Mouse (Mus musculus): ENCODE data around the gene Wfdc5.
"Not testable (repeated sequence)": the region's sequence is repeated elsewhere in the genome, so short reads cannot be mapped to it uniquely, and the experiment has no call there.

Gene Wfdc5

DNA sequence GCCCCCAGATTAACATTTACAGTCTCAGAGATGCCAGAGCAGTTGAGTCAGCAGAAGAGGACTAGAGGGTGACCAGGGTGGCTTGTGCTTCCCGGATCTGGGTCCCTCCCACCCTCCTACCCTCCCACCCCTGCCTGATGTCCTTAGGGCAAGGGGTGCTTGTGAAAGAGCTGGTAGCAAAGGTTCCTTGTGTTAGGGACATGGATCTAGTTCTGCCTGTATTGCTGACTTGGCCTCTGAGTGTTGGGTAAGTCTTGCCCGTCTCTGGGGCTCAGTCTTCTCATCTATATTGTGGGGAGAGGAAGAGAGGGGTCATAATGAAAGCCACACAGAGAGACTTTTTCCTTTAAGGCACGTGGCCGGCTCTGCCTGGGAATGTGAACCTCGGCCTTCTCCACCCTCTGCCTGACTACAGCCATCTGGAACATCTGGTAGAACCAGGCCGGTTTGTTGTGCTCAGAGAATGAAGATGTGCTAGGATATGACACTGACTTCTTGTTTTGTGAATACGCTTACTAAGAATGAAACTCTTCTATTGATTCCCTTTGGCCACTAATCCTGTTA is at the start of gene Wfdc5:
Wfdc5 (minus strand) TSS at position 51 of the 564 bp plus-strand sequence.
- peak; percentile 29 for DNase-seq (ENCODE audit: low spot score)

DNA sequence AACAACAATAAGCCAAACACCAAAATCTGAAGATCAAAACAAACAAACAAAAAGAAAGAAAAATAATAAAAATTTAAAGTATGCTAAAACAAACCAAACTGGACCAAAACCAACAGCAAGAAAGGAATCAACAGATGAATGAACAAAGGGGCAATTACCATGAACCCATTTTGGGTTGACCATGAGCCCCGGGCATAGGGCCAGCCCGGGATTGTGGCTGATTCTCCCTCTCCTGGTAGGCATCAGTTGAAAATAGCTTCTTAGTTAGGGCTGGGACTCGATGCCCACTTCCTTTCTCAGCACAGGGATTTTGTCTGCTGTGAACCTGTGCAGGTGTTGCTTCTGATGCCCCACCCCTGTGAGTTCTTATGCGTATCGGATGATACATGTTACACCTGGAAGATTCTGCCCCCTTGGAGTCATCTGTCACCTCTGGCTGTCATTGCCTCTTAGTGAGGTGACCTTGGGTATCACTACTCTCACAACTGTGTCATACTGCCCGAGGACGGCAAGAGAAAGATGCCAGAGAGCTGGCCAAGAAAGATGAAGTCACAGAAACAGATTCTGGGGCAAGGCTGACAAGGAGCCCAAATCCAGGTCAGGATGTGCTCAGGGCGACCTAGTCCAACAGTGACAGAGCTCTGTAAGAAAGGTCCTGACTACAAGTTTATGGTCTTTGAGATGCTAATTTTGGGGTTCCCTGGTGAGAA is 46.0 kb upstream of the Wfdc5 start:
- no peak for DNase-seq (ENCODE audit: low spot score)

DNA sequence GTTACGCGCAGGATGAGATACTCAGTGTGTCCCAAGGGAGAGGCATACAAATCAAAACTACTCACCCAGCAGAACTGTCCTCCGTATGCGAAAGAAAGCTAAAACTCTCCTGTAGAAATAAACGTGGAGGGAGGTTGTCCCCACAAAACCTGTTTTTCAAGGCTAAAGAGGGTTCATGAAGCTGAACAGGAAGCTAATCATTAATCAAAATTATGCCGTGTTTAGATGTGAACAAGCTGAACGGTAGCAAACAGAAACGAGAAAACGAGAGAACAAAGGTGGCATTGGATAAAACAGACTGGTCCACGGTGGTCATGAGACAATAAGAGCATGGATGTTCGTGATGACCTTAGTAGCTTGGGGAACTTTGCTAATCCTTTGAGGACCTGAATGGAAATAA is 39.0 kb upstream of the Wfdc5 start, which contains the start of gene Wfdc15b:
Wfdc15b (minus strand) TSS at position 139 of the 400 bp plus-strand sequence.
- DNase-seq (ENCODE audit: low spot score): no peak

DNA sequence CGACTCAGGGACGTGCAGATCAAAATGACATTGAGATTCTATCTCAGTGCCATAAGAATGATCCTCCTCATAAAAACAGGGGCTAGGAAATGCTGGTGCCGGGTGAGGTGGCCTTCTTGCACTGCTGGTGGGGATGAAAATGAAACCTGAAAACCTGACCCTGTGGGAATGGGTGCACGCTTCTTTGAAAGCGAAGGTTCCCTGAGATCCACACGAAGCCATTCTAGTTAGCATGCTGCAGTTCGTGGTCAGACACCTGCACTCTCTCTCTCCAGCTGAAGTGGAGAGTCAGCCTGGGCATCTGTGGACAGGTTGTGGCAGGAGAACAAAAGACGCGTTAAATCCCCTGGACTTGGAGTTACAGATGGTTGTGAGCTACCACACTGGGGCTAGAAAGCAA is 36.8 kb upstream of the Wfdc5 start:
- DNase-seq (ENCODE audit: low spot score): no peak

DNA sequence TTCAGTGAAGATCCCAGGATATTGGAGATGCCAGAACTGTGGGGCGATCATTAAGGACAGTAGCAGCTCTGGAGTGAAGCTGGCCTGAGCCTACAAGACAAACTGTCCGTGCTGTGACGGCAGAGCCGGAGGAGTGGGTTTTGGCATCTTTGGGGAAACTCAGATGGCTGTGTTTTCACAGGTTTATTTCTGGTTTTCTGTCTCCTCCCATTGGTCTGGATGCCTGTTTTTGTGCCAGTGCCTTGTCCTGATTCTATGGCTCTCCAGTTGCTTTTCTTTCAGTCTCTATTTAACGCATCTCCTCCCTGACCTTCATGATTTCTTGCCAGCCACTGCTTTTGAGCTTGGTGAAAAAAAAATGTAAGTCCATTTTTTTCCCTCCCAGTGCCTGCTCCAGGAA is 30.2 kb upstream of the Wfdc5 start:
- no peak for DNase-seq (ENCODE audit: low spot score)

DNA sequence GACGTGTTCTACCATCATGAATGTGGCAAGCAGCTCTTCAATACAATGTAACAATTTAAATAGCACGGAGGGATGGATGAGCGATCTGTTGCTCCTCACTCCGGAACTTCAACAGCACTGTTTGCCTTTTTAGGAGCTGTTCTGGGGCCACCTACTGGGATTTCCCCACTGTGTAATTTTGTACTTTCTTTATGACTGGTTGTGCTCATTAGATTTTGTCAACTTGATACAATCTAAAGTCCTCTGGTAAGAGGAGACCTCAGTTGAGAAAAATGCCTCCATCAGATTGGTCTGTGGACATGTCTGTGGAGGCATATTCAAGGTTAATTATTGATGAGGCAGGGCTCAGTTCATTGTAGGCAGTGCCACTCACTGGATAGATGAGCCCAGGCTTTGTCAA is 28.4 kb upstream of the Wfdc5 start:
- DNase-seq (ENCODE audit: low spot score): no peak

DNA sequence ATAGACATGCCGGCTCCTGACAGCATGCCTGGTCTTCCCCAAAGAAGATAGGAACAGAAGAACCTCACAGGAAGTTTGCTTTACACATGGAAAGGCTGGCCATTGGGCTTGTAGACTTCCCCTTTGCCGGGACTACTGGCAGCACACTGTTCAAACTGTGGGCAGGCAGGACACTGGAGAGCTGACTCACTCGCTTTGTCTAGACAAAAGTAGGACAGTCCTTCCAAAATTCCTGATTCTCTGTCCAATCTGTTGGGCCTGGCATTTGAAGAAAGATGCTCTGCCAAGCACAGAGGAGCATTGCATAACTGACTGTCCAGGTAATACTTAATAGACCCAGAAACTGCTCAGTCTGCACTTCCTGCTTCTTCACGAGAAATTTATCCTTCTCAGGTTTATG is 24.1 kb upstream of the Wfdc5 start:
- DNase-seq (ENCODE audit: low spot score): no peak

DNA sequence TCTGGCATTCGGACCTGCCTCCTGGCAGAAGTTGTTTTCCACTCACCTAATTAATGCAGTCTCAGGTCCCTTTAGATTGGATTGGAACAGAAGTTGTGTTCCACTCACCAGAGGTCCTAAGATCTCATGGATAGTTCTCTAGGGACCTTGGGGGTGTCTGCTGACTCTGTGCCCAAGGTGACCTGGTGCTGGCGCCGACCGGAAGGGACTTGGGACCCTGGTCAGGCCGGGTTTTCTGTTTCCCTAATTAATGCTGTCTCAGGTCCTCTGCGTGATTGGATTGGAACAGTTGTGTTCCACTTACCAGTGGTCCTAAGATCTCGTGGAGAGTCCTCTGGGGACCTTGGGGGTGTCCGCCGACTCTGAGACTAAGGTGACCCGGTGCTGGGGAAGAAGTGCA is 23.5 kb upstream of the Wfdc5 start:
- DNase-seq (ENCODE audit: low spot score): not testable (repeated sequence)

DNA sequence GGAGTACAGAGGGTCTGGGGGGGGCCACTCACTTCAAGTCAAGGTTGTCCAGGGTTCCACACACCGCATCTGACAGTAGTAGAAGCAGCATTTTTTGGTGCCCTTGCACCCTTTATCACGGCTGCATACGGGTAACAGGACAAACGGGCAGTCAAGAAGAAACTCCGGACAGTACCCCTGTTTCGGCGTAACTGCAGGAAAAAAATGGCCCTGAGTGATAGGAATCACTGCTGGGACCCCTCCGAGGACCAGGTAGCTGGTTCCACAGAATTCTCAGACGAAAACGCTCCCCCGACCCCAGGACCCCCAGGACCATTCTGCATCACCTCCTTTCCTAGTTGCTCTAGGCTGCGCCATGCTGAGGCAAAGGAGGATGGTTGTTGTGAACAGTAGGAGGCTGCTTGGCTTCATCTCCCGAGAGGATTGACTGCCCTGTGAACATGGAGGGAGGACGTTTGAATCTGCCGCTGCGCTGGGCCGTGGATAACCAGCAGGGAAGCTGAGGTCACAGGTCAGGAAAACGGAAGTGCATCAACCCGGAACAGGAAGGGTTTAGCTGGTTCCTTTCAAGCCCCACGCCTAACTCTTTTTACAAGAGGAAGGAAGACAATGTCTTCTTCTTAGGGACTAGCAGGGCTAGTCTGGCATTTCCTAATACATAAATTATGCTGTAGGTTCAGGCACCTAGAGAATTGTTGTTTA is 17.2 kb upstream of the Wfdc5 start, which contains the start of gene Wfdc15a:
Wfdc15a (minus strand) TSS at position 505 of the 702 bp plus-strand sequence.
- DNase-seq (ENCODE audit: low spot score): no peak

DNA sequence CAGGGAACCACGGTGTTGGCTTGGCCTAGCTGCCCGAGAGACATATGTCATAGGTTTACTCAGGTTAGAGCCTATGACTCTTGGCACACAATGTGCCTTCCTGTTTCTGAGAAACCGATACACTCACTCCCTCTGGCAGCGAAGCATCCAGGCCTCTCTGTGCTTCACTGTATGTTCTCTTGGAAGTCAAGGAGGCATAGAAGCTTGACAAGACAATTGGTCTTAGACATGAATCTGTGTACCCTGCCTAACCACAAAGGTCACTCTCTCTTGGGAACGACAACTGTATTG is 14.1 kb upstream of the Wfdc5 start:
- no peak for DNase-seq (ENCODE audit: low spot score)

DNA sequence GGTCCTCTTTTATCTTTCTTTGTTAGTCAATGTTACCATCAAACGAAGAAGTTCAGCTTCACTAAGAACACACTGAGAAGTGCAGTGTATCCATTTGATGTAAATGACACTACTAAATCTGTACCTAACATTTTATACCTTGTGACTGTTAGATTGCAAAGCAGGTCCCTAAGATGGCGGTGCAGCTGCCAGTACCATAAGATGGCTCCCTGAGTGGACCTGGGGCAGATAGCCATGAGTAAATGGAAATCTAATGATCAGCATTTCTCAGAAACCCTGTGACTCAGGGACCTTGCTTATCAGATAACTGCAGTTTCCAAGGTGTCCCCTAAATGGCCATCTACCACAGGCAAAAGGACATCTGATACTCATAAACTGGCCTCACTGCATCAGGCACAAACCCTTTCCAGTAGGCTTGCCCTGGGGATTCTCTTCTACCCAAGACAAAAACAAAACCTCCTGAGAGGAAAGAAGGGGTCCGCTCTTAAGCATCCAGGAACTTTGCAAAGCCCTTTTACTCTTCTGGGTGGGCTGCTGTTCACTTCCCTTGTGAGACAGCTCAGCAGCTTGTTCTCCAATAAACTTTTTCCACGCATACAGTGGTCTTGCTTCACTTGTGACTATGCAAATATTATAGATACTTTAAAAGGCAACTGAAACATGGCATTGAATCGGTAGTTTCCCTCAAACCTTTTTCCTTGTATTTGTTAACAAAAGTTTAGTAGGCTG is 13.6 kb upstream of the Wfdc5 start:
- no peak for DNase-seq (ENCODE audit: low spot score)

DNA sequence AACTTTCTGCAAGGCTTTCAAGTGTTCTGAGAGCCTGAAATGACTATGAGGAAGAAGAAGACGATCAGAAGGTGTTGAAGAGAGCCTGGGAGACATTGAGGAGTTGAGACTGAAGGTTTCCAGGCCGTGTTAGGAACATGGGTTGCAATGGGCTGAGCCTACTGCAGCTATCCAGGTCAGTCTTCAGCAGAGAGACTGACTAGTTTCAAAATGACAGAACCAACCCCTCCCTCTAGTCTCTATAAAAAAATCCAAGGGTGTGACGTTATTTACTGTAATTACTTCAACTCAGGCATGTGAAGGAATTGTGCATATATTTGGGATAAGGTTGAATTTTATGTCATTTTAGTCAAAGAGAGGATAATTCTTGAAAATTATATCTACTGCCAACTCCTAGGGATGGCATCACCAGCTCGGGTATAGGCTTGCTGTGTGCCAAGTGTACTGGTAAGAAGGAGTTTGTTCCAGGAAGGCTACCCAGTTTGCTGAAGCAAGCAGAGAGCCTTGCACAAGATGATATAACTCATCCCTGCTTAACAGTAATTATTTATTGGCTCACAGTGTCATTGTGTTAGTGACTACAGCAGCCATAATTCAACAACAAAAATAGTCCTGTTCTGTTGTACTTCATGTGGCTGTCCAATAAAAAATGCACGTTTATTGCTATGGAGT is 12.6 kb upstream of the Wfdc5 start:
- DNase-seq (ENCODE audit: low spot score): no peak

DNA sequence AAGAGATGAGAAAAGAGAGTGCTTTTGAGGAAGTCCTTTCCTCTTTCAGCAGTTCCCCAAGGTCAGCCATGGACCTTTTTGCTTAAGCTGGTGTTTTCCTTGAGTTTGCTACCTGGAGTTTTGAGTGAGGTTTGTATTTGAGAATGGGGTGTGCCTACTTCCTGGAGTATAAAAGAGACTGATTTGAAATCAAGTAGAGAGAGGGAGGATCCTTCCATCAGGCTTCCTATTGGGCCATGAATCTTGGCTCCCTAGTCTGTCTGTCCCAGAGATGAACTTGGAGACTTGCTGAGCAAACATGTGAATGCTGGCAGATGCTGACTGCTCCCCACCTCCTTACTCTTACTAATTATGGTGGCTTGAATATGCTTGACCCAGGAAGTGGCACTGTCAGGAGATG is 9.7 kb upstream of the Wfdc5 start:
- DNase-seq (ENCODE audit: low spot score): no peak

DNA sequence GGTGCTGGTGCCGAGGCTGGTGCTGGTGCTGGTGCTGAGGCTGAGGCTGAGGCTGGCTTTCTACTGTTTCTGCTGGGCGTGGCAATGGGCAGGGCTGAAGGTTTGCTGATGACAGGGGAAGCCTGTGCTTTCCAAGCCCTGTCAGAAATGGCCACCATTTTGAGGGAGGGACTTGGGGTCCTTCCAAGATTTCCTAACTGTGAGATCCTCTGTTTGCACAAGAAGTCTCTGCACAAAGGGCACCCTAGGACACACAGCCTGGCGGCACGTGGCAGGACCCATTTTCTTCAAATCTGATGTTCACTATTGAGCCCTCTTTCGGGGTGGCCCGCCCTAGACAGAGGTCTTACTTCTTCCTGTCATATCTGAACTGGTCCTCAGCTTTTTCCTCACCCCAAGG is 8.0 kb upstream of the Wfdc5 start, which contains the start of gene Wfdc12:
Wfdc12 (minus strand) TSS at position 33 of the 400 bp plus-strand sequence.
- no peak for DNase-seq (ENCODE audit: low spot score)

DNA sequence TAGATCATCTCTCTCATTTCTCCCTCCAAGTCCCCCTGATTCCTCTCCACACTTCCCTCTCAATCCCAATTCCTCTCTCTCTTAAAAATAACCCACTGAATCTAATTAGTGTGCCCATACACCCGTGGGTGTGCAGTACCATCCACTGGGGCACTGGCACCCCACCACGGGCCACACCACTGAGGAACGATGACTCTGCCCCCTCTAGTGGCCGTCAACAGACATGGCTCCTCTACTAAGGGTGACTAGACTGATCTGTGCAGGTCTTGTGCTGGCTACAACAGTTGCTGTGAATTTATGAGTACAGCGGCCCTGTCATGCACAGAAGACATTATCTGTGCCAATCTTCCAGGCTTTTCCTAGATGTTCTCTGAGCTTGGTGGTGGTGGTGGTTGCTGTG is 6.2 kb upstream of the Wfdc5 start:
- peak; percentile 38 for DNase-seq (ENCODE audit: low spot score)

DNA sequence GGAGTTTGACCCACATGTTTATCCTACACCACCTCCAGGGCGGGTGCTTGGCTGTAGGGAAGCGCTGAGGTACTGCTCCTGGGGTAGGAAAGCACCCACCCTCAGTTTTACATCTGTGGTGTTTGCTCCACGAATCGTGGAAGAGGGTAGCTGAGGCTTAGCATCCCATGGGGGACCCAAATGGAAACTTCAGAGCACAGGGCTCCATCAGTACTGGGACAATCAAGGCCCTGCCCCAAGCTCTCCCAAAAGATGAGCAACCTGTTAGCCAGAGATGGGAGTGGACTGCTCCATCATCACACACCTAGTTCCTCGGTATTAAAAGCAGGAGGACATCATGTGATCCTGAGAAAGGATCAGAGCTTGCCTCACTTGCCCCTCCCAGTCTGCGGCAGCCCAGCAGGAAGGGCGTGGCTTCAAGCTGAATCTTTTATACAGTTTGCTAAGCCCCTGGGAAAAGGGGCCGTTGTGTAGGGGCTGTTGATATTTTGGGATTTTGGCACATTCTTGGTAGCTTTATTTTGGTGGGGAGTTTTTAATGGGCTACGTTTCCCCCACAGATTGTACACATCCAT is 1.7 kb upstream of the Wfdc5 start:
- DNase-seq (ENCODE audit: low spot score): peak; percentile 33

DNA sequence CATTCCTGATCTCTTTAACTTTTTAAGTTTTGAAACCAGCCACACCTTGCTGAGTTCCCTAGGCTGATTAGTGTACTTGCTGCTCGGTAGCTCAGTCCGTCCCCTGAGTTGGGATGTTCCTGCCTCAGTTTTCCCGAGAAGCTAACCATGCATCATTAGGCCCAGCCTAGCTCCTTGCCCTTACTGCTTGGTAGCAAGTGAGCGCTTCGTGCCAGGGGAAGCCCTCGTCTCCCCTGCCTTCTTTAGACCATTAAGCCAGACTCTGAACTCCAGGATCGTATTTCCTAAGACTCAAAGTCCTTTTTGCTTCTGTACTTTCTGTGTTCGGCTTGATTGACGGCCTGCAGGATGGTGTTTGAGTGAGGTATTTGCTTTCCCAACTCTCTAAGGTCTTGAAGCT is 798 bp upstream of the Wfdc5 start:
- DNase-seq (ENCODE audit: low spot score): peak; percentile 23

DNA sequence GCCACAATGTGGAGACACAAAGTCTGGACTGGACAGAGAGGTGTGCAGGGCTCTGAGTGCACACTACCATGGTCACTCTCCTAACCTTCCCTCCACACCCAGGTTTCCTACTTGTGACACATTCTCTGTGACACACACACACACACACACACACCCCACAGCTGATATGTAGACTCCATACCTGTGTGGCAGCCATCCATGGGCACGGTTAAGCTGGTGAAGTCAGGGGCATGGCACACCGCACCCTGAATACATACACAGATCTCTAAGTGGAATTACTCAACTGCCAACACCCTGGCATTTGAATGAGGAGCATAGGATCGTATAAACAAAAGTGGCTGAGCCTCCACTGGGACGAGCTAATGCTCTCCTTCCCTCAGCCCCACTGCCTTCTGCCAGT is 1.8 kb downstream of the Wfdc5 start:
- DNase-seq (ENCODE audit: low spot score): peak; percentile 27

DNA sequence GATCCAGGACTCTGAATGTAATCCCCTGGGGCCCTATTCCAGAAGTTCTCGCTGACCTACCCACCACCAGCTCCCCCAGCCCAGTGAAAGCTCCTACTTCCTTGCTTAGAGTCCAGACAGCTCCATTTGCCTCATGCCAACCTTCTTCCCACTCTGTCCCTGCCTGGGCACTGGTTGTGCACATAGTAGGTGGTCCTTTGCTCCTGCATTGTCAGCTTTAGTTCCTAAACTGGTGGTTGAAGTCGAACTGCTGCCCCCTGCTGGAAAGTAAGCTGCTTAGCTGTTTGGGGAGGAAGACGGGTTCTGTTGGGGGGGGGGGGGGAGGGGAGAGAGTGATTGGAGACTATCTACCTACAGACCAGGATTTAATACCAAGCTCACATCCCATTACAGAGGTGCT is 2.4 kb downstream of the Wfdc5 start:
- DNase-seq (ENCODE audit: low spot score): peak; percentile 59

DNA sequence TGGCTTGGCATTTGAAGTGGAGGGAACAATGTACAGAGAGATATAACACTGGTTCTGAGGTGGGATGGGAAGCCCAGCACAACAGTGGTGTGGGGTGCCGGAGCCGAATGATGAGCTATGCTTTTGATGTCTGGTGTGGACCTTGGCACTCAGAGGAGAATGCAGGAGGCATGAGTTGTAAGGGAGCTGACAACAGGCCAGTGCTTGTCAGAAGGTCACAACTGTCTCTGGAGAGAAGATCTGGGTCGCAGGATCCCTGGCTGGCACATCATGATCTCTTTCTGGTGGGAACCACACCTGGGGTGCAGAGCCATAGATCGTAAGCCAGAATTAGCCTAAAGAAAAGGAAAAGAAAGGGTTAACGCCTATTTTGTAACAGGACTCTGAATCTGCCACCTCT is 4.7 kb downstream of the Wfdc5 start:
- DNase-seq (ENCODE audit: low spot score): no peak

DNA sequence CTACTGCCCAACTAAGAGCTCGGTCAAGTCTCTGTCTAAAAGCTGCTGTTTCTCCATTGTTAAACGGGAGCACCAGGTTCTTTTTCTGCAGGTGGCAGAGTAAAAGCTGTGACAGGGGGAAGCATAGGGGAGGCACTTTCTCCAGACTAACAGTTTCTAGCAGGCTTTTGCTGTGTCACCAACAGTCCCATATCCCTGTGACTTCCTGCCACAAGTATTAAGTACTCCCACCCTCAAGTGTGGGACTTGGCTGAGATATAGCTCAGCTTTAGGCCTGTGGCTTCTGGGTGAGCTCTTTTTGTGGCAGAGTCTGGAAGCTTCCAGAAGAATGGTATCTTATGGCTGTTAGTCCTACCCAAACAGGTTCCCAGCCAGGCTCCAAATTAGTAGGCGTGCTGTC is 6.7 kb downstream of the Wfdc5 start:
- DNase-seq (ENCODE audit: low spot score): no peak
